Mouse (Mus musculus) embryo, embryonic 9.5 days (tissue): Measurements from ENCODE around the gene Tns1.

ENCODE experiments used
- DNase-seq: peaks from one replicate; pipeline ENCODE4 v3.0.0-alpha.2; 2017; ENCODE audit errors: extremely low spot score

Tns1 gene

GRCm38 (mm10) chr1:74014538-74015327 is 109.5 kb downstream of the Tns1 start:
- no peak for DNase-seq

GRCm38 (mm10) chr1:74013296-74014031 is 110.8 kb downstream of the Tns1 start:
- DNase-seq, result no peak

- DNase-seq, result no peak
Measured at GRCm38 (mm10) chr1:74012706-74013105, 111.5 kb downstream of the Tns1 start.

- no peak for DNase-seq
Measured at GRCm38 (mm10) chr1:74009495-74009894, 114.8 kb downstream of the Tns1 start.

GRCm38 (mm10) chr1:74008966-74009365 is 115.3 kb downstream of the Tns1 start:
- no peak for DNase-seq

GRCm38 (mm10) chr1:74008498-74008897 is 115.8 kb downstream of the Tns1 start:
- no peak for DNase-seq

- DNase-seq, result no peak
Measured at GRCm38 (mm10) chr1:74007398-74008050, 116.7 kb downstream of the Tns1 start.

- no peak for DNase-seq
Measured at GRCm38 (mm10) chr1:74005020-74005419, 119.2 kb downstream of the Tns1 start.

- no peak for DNase-seq
Measured at GRCm38 (mm10) chr1:74003723-74004122, 120.5 kb downstream of the Tns1 start.

GRCm38 (mm10) chr1:74001449-74001820 is 122.8 kb downstream of the Tns1 start:
- no peak for DNase-seq

- DNase-seq, result peak; percentile 51
Measured at GRCm38 (mm10) chr1:74000810-74001448, 123.3 kb downstream of the Tns1 start.

GRCm38 (mm10) chr1:74000191-74000651 is 124.0 kb downstream of the Tns1 start:
- DNase-seq, result peak; percentile 54

- DNase-seq, result no peak
Measured at GRCm38 (mm10) chr1:73999533-73999932, 124.7 kb downstream of the Tns1 start.

GRCm38 (mm10) chr1:73998925-73999375 is 125.3 kb downstream of the Tns1 start:
- DNase-seq, result no peak

GRCm38 (mm10) chr1:73998131-73998865 is 126.0 kb downstream of the Tns1 start:
- DNase-seq, result no peak

GRCm38 (mm10) chr1:73997341-73997740 is 126.9 kb downstream of the Tns1 start:
- DNase-seq, result no peak

GRCm38 (mm10) chr1:73996650-73997049 is 127.6 kb downstream of the Tns1 start:
- no peak for DNase-seq

- DNase-seq, result peak; percentile 58
Measured at GRCm38 (mm10) chr1:73996209-73996608, 128.0 kb downstream of the Tns1 start.

- no peak for DNase-seq
Measured at GRCm38 (mm10) chr1:73995063-73995810, 129.0 kb downstream of the Tns1 start.

- DNase-seq, result no peak
Measured at GRCm38 (mm10) chr1:73993901-73994426, 130.3 kb downstream of the Tns1 start.
